Mouse (Mus musculus) forebrain, embryonic 14.5 days (tissue): ENCODE data around the gene Lsm7. TPM values are rescaled to one million over a fixed set of nuclear protein-coding genes. Genes with fewer than 3 reads are reported as not detected.

Experiments used
- ATAC-seq: fragments of 200-750 bp; cut with Nextera tagmentation; 2 replicates; pipeline ENCODE4 v1.8.0; 2017; ENCODE audit warnings: mild to moderate bottlenecking, moderate library complexity
- DNase-seq: peaks from one replicate; pipeline ENCODE4 v3.0.0-alpha.2; 2015; ENCODE audit warnings: low spot score
- H3K27ac ChIP-seq: fragments of 300-500 bp; sonication (generic); 2 replicates; pipeline ENCODE4 v1.5.1; 2014; ENCODE audit warnings: low read depth, mild to moderate bottlenecking, control low read depth, low read length, moderate library complexity
- H3K27me3 ChIP-seq: fragments of 300-500 bp; sonication (generic); replicated peaks from 2 replicates; pipeline ENCODE4 v1.6.1; 2014; ENCODE audit warnings: low read length, control low read depth, mixed read lengths; ENCODE audit not compliant: control insufficient read depth, insufficient read depth
- H3K36me3 ChIP-seq: fragments of 300-500 bp; sonication (generic); 2 replicates; pipeline ENCODE4 v1.6.1; 2014; ENCODE audit warnings: low read length, control low read depth; ENCODE audit not compliant: control insufficient read depth, insufficient read depth
- H3K4me1 ChIP-seq: fragments of 300-500 bp; sonication (generic); 2 replicates; pipeline ENCODE4 v1.6.1; 2014; ENCODE audit warnings: antibody characterized with exemption, low read length, control low read depth; ENCODE audit not compliant: control insufficient read depth, insufficient read depth
- H3K4me2 ChIP-seq: fragments of 300-500 bp; sonication (generic); 2 replicates; pipeline ENCODE4 v1.6.1; 2014; ENCODE audit warnings: mild to moderate bottlenecking, control low read depth, low read length
- H3K4me3 ChIP-seq: fragments of 300-500 bp; sonication (generic); 2 replicates; pipeline ENCODE4 v1.5.1; 2014; ENCODE audit warnings: low read depth, low read length, control low read depth
- H3K9ac ChIP-seq: fragments of 300-500 bp; sonication (generic); 2 replicates; pipeline ENCODE4 v1.6.1; 2014; ENCODE audit warnings: mild to moderate bottlenecking, low read length, control low read depth, moderate library complexity
- H3K9me3 ChIP-seq: fragments of 300-500 bp; sonication (generic); replicated peaks from 2 replicates; pipeline ENCODE4 v1.6.1; 2016; ENCODE audit warnings: low read length, control low read depth, mixed read lengths; ENCODE audit not compliant: control insufficient read depth
- WGBS: fragments of 180-500 bp; shearing (Covaris S2); extraction: QIAGEN DNeasy Blood & Tissue Kit; methylation state at CpG from one replicate; pipeline ENCODE4 v1.1.7; 2014; 5-methylcytosine and 5-hydroxymethylcytosine counted together
- polyA plus RNA-seq: library from polyadenylated mRNA; unstranded; fragments of >200 nt; fragmentation: Nextera tagmentation; extraction: Ambion mirVana; gene quantifications from 2 replicates; pipeline ENCODE4 v1.2.1, GENCODE M21; 2014

The Lsm7 gene
- polyA plus RNA-seq: 265 and 372 TPM in 2 replicates

DNA sequence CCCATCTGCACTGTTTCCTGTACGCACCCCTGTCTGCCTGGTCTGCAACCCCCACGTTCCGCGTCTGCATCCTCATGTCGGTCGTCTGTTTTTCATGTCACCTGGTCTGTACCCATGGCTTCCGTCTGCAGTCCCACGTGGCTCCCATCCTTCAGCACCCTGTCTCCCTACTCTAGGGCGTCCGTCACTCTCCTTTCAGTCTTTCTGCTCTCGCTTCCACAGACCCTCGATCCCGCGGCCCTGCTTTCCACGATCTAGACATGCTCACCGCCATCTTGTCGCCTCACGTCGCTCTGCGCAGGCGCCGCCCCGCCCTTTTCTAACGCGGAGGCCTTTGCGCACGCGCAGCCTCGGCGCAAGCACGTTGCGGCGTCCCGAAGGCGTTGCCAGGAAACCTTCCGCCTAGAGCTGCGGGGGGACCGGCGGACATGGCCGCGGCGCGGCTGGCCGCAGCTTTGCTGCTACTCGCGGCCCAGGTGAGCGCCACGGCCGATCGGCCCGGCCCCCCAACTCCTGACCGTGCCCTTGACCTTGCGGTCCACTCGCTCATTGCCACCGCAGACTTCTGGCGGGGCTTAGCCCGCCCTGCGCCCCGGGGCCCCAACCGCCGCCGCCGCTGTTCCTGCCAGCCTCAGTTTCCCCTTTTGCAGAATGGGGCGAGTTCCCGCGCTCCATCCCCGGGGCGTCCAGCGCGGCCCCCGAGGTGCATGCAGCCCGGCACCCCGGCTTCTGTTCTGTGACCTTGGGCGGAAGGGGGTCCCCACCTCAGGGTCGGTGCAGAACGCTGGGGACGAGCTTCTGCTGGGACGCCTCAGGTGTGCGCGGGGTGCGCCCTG lies at the start of gene Lsm7, which contains the start of gene Sppl2b:
Gene Lsm7 (minus strand): TSS at position 297 of the 836 bp plus-strand sequence.
Gene Sppl2b (plus strand): TSS at position 363 of the 836 bp plus-strand sequence.
- peak within 1 kb of the TSS; percentile 99 for H3K4me2 ChIP-seq
- H3K36me3 ChIP-seq: peaks cover 32% of the 10 kb centered on the region
- H3K4me3 ChIP-seq: peak within 1 kb of the TSS; percentile 92
- no peaks in the 10 kb centered on the region for H3K27me3 ChIP-seq
- ATAC-seq (peak; percentile 91), DNase-seq (peak; percentile 98)
- no peaks in the 10 kb centered on the region for H3K9me3 ChIP-seq
- H3K27ac ChIP-seq: peak within 1 kb of the TSS; percentile 81
- peak within 1 kb of the TSS; percentile 89 for H3K9ac ChIP-seq
- under 1% methylated on average over 81 of the region's 81 CpGs for WGBS
- peaks cover 14% of the 10 kb centered on the region for H3K4me1 ChIP-seq

DNA sequence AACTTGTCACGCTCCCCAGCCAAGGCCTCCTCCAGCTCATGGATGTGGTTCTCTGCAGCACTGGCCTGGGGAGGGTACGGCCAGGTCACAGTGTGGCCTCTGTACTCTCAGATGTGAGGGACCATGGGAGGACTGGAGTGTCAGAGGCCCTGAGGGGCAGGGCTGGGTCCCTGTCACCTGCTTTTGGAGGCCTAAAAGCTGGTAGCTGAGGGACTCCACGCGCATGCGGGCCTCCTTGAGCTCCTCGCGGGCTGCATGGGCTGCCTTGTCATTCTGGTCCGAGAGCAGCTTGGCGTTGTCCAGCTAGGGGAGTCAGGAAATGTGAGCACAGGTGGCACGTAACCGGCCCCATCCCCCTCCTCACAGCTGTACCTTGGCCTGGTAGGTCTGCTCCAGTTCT lies 49.7 kb upstream of the Lsm7 start:
- Histone ChIP-seq H3K36me3 (peaks cover 74% of the 10 kb centered on the region), H3K27me3 (no peaks in the 10 kb centered on the region), H3K4me3 (no peak overlapping the region), H3K27ac (no peak overlapping the region), H3K9me3 (no peaks in the 10 kb centered on the region), H3K4me1 (peaks cover 3% of the 10 kb centered on the region), H3K4me2 (no peak overlapping the region), H3K9ac (no peak overlapping the region)
- ATAC-seq (no peak), DNase-seq (no peak)
- 92% methylated on average over 11 of the region's 11 CpGs for WGBS

DNA sequence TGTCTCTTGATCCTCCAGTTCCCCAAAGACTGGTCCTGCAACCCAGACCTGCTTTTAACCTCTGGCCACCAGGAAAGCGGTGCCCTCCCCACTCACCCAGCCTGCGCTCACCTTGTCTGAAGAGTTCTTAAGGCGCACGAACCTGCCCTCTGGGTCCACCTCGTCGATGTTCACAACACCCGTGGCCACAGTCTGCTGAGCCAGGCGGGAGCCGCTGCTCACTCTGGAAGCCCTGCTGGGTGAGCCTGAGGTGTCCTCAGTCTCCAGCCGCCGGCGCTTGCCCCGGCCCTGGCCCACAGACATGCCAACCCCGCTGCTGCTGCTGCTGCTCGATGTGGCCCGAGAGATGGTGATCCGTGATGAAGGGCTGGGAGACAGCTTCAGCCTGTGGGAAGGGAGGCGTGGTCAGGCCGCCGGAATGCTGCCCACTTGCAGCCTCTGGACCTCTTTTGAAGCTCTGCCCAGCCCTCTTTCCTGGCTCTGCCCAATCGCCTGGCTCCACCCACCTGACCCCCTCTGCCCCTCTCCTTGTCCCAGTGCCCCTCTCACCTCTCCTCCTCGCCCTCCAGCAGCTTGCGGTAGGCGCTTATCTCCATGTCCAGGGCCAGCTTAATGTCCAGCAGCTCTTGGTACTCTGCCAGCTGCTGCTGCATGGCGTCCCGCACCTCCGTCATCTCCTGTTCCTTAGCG lies 49.1 kb upstream of the Lsm7 start:
- peaks cover 74% of the 10 kb centered on the region for H3K36me3 ChIP-seq
- WGBS: 87% methylated on average over 28 of the region's 28 CpGs

DNA sequence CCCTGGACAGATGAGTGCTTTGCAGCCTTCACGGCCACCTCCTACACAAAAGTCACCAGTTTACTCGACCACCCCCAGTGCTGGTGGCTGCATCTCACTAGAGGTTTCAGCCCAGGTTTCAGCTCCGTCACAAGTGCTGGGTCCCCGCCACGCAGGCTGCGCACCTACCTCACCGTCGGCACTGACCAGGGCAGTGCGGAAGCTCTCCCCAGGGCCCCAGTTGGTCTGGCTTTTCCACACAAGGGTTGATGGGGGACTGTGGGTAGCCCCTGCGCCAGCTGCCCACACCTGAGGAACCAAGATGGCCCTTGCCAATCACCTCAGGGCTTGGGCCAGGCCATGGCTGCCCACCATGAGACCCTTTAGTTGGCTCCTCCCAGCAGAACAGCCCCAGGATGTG lies 48.3 kb upstream of the Lsm7 start:
- 95% methylated on average over 10 of the region's 10 CpGs for WGBS
- ATAC-seq (no peak), DNase-seq (no peak)
- Histone ChIP-seq H3K4me3 (no peak overlapping the region), H3K4me2 (no peak overlapping the region), H3K4me1 (peaks cover 7% of the 10 kb centered on the region), H3K36me3 (peaks cover 74% of the 10 kb centered on the region), H3K27me3 (no peaks in the 10 kb centered on the region), H3K27ac (no peak overlapping the region), H3K9me3 (no peaks in the 10 kb centered on the region), H3K9ac (0 out of 2 replicates have a peak overlapping the region, but pooled peaks have one; percentile 8)

More for the DNA sequence above, 49.1 kb upstream of the Lsm7 start:
- H3K4me1 ChIP-seq: peaks cover 7% of the 10 kb centered on the region
- H3K9ac ChIP-seq: no peak overlapping the region
- no peak for DNase-seq
- no peak for ATAC-seq
- no peak overlapping the region for H3K27ac ChIP-seq
- no peak overlapping the region for H3K4me3 ChIP-seq
- no peaks in the 10 kb centered on the region for H3K9me3 ChIP-seq
- no peaks in the 10 kb centered on the region for H3K27me3 ChIP-seq
- H3K4me2 ChIP-seq: no peak overlapping the region

DNA sequence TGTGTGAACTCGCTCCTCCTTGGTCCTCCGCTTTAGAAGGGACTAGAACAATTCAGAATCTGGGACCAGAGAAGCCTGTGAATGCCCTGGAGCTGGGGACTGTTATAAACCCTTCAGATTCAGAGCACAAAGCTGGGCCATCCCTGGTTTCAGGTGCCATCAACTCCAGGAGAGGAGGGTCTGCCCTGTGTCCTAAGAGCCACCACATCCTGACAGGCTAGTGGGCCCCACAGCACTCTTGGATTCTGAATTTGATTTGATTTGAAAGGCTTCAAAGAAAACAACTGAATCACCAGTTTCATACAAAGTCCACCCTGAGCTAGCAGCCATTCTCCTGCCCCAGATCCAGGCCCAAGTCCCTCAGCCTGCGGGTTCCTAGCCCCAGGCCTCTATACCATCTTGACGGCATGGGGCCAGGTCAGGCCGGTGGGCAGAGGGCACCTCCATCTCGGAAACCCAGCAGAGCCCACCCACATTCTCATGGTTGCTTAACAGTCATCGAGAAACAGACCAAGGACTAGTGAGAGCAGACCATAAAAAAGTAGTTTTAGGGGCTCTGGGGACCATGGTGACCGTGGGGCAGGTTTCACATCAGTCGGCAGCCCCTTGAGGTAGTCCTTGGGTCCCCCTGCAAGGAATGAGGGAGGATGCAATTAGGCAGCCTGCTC lies 47.4 kb upstream of the Lsm7 start:
- no peak for DNase-seq
- H3K4me3 ChIP-seq: no peak overlapping the region
- no peak overlapping the region for H3K27ac ChIP-seq
- 92% methylated on average over 9 of the region's 9 CpGs for WGBS
- H3K36me3 ChIP-seq: peaks cover 72% of the 10 kb centered on the region
- H3K9me3 ChIP-seq: no peaks in the 10 kb centered on the region
- ATAC-seq: no peak
- no peak overlapping the region for H3K4me2 ChIP-seq
- no peak overlapping the region for H3K9ac ChIP-seq
- H3K4me1 ChIP-seq: peaks cover 7% of the 10 kb centered on the region
- no peaks in the 10 kb centered on the region for H3K27me3 ChIP-seq

DNA sequence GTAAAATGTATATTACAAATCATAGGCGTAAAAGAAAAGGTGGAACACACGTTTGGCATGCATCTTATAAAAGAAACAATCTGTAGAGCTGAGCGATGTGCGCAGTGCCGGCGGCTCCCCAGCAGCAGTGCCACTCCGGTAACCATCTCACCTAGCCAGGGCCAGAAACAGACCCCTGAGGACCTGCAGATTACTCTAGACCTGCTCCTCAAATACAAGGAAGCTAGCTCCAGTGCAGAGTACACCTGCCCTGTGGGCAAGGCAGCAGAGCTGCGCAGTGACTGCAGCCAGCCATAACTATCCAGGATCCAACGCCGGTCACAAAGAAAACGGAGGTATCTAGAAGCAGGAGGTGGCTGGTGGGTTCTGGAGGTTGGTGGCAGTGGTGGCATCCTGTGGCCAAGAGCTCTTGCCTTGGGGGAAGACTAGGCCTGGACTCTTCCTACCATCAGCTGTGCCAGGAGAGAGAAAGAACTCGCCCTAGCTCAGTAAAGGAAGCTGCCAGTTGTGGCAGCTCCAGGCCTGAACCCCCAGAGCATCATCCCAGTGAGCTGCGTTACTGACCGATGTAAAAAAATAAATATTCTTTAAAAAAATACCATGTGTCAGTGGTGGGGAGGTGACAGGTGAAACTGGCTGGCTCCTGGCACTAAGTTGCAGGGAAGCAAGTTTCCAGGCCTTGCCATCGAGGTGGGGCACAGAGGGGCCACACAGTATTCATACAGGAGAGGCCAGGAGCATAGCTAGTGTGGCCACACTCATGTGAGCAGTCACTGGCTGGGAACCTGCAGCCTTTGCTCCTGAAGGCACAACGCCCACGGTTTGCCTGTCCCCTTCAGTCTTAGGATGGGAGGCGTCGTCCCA lies 46.6 kb upstream of the Lsm7 start:
- peaks cover 7% of the 10 kb centered on the region for H3K4me1 ChIP-seq
- no peaks in the 10 kb centered on the region for H3K27me3 ChIP-seq
- WGBS: 88% methylated on average over 19 of the region's 19 CpGs
- peak; percentile 9 for DNase-seq
- peak overlapping the region; percentile 39; the same call in 1 of the 2 replicates for H3K4me2 ChIP-seq
- no peak for ATAC-seq
- H3K9ac ChIP-seq: peak overlapping the region; percentile 30; the same call in 1 of the 2 replicates
- H3K4me3 ChIP-seq: no peak overlapping the region
- H3K27ac ChIP-seq: no peak overlapping the region; the same call in 1 of the 2 replicates
- no peaks in the 10 kb centered on the region for H3K9me3 ChIP-seq
- peaks cover 67% of the 10 kb centered on the region for H3K36me3 ChIP-seq

DNA sequence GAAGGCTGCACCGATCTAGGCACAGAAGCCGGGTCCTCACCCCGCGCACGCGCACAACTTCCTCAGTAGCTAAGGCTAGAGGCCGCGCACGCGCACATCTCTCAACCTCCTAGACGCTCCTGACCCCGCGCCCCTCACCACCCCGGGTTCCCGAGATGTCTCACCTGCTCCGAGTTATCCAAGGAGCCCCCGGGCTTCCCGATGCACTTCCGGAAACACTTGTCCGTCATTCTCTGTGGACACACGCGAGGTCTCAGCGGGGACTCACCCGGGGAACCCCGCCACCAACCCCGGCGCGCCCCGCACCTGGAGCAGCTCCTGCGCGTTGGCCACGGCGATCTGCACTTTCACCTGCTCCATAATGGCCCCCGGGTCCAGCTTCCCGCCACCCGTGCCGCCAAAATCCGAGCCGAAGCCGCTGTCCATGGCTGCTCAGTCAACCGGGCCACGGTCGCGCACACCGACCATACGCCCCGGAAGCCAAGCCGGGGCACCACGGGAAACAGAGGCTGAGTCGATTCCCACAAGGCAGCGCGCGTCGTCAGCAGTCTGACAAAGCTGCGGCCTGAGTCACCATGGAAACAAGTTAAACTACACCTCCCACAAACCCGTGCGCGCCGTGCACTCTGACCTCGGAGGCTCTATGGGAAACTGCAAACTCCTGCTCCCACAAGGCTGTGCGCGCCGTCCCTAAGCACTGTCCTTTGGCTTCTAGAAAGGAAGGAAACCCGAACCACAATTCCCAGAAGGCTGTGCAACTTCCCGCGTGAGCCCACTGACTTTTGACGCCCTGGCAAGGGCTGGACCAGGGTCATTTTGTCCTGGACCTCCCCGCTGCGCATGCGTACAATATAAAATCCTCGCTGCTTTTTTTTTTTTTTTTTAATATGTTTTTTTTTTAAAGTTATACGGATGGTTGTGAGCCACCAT lies 45.6 kb upstream of the Lsm7 start, which contains the start of gene Timm13:
Gene Timm13 (minus strand): TSS at position 652 of the 930 bp plus-strand sequence.
- no peaks in the 10 kb centered on the region for H3K27me3 ChIP-seq
- under 1% methylated on average over 72 of the region's 72 CpGs for WGBS
- peak within 1 kb of the TSS; percentile 76 for H3K27ac ChIP-seq
- H3K36me3 ChIP-seq: peaks cover 59% of the 10 kb centered on the region
- DNase-seq (peak; percentile 100), ATAC-seq (peak; percentile 95)
- peak within 1 kb of the TSS; percentile 92 for H3K4me3 ChIP-seq
- H3K4me1 ChIP-seq: peaks cover 7% of the 10 kb centered on the region
- peak within 1 kb of the TSS; percentile 96 for H3K4me2 ChIP-seq
- no peaks in the 10 kb centered on the region for H3K9me3 ChIP-seq
- peak within 1 kb of the TSS; percentile 82 for H3K9ac ChIP-seq
